31 mouse cellular contexts compared by ENCODE assay signal in the genomic region with DNA sequence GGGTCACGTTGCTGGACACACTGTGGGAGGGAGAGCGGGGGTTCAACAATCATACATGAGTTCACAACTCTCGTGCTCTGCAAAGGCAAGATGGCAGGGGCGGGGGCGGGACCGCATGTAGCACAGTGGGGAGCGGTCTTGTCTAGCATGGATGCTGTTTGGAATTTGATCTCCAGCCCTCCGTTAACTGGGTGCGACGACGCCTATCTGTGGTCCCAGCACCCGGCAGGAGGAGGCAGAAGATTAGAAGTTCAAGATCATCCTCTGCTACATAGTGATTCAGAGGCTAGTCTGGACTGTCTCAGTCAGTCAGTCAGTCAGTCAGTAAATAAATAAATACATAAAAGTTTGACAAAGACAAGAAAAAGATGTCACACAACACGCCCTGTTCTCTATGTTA. TPM values are rescaled to one million over a fixed set of nuclear protein-coding genes. Genes with fewer than 3 reads are reported as not detected.
"Had no signal": no experiment of that assay in that cellular context is flagged by ENCODE, and none has a peak within 500 bp of the region (broad histone marks: within the 10 kb centered on the region; RNA-seq: fewer than 3 reads in every experiment).

No protein-coding gene starts in this region.

- H3K36me3 ChIP-seq: heart, embryonic 10.5 days; heart, embryonic 12.5 days; hindbrain, embryonic 10.5 days; hindbrain, embryonic 12.5 days; intestine, embryonic 15.5 days; limb, embryonic 10.5 days; limb, embryonic 12.5 days had no signal

- H3K4me2 ChIP-seq: heart, embryonic 12.5 days; hindbrain, embryonic 12.5 days; hindbrain, embryonic 14.5 days; intestine, embryonic 15.5 days; limb, embryonic 12.5 days had no signal

- H3K27me3 ChIP-seq: hindbrain, embryonic 12.5 days; intestine, embryonic 15.5 days; limb, embryonic 12.5 days had no signal

- H3K27ac ChIP-seq: gastrocnemius, adult 2 months; heart, embryonic 10.5 days; hindbrain, embryonic 10.5 days; hindbrain, embryonic 12.5 days; hindbrain, embryonic 14.5 days; intestine, embryonic 15.5 days; layer of hippocampus, adult 2 months; left cerebral cortex, adult 2 months; limb, embryonic 10.5 days; limb, embryonic 12.5 days had no signal

- H3K9me3 ChIP-seq: heart, embryonic 10.5 days; hindbrain, embryonic 10.5 days; hindbrain, embryonic 12.5 days; intestine, embryonic 15.5 days; limb, embryonic 10.5 days; limb, embryonic 12.5 days had no signal

- ATAC-seq: hindbrain, embryonic 16.5 days; inflammation-experienced regulatory T-cells, adult 6 months; intestine, embryonic 15.5 days; intestine, postnatal 0 days had no signal

- H3K4me3 ChIP-seq: gastrocnemius, adult 2 months; heart, embryonic 10.5 days; heart, embryonic 12.5 days; hindbrain, embryonic 10.5 days; hindbrain, embryonic 12.5 days; intestine, embryonic 15.5 days; layer of hippocampus, adult 2 months; left cerebral cortex, adult 2 months; limb, embryonic 10.5 days; limb, embryonic 12.5 days had no signal

- H3K4me1 ChIP-seq: heart, embryonic 12.5 days; hindbrain, embryonic 10.5 days; hindbrain, embryonic 12.5 days; intestine, embryonic 15.5 days; limb, embryonic 10.5 days; limb, embryonic 12.5 days had no signal

- H3K9ac ChIP-seq: heart, embryonic 12.5 days; hindbrain, embryonic 12.5 days; hindbrain, embryonic 14.5 days; intestine, embryonic 15.5 days; limb, embryonic 12.5 days had no signal

- DNase-seq: gastrocnemius, adult 2 months; gastrocnemius, postnatal 10 days; gastrocnemius, postnatal 25 days; heart, adult 18-20 months; heart, postnatal 10 days; heart, postnatal 4 days; kidney, postnatal 10 days; kidney, postnatal 4 days had no signal

RNA-seq across cellular contexts. Expression of a gene that starts 14.0 kb away (rescaled TPM):
- total RNA-seq: granulocyte monocyte progenitor cell, adult 5-6 weeks; heart, adult 18-20 months; heart, postnatal 25 days; left cerebral cortex, postnatal 14 days; liver, adult 2 months had no signal
- polyA plus RNA-seq: heart, embryonic 16.5 days; hindbrain, embryonic 10.5 days; hindbrain, embryonic 12.5 days; intestine, embryonic 15.5 days; kidney, embryonic 14.5 days; limb, embryonic 10.5 days; limb, embryonic 12.5 days; liver, adult 2 months had no signal

RNA-seq across cellular contexts. Expression of a gene that starts 27.4 kb away (rescaled TPM):
- total RNA-seq: gastrocnemius, adult 2 months; gastrocnemius, postnatal 10 days; gastrocnemius, postnatal 25 days; heart, adult 8-10 months; heart, postnatal 25 days; heart, postnatal 4 days; layer of hippocampus, adult 2 months; layer of hippocampus, postnatal 25 days; left cerebral cortex, adult 2 months; left cerebral cortex, postnatal 14 days; left cerebral cortex, postnatal 36 days had no signal
- polyA plus RNA-seq: heart, embryonic 14.5 days; heart, embryonic 16.5 days; inflammation-experienced regulatory T-cells, adult 6 months; limb, embryonic 10.5 days had no signal
